Mouse (Mus musculus): ENCODE results near the gene Plppr3. TPM values are rescaled to one million over a fixed set of nuclear protein-coding genes. Genes with fewer than 3 reads are reported as not detected.
A peak's percentile ranks its signal among the peaks of the same experiment; 100 is the strongest.

The Plppr3 gene
- polyA plus RNA-seq, 1 experiment, result 5.4 TPM

GRCm38 (mm10) chr10:79853392-79853791 lies 21.0 kb downstream of the Plppr3 start:
- Histone ChIP-seq H3ac (ENCODE audit: control insufficient read depth, insufficient read length) (peak overlapping the region; percentile 83), H3K4me3 (peak overlapping the region; percentile 98), H3K36me3 (ENCODE audit: control insufficient read depth, insufficient read depth) (peaks cover 7% of the 10 kb centered on the region), H3K27me3 (ENCODE audit: control insufficient read depth, insufficient read depth, insufficient read length) (no peaks in the 10 kb centered on the region), H3K4me2 (ENCODE audit: low read depth) (peak overlapping the region; percentile 100), H3K79me2 (ENCODE audit: control insufficient read depth, insufficient read depth) (peaks cover 34% of the 10 kb centered on the region)
- TF ChIP-seq SRF (IDR thresholded peaks at IDR 0.05; ENCODE audit: control insufficient read depth, insufficient read length, low read depth), result no peak
- peak in 1 of 3 experiments; percentile 5 for TF ChIP-seq MYOG (IDR thresholded peaks at IDR 0.05; ENCODE audit: control insufficient read depth in 1 of 3, insufficient read depth in 1 of 3, insufficient read length in 2 of 3, low read depth in 2 of 3)
- TF ChIP-seq POLR2A (IDR thresholded peaks at IDR 0.05; ENCODE audit: insufficient read length, low read depth), result peak; percentile 68
- TF ChIP-seq POLR2AphosphoS2 (IDR thresholded peaks at IDR 0.05; ENCODE audit: insufficient read length, low read depth), result peak; percentile 74

GRCm38 (mm10) chr10:79852827-79853226 lies 21.6 kb downstream of the Plppr3 start:
- H3K4me3 ChIP-seq, result peak overlapping the region; percentile 98
- H3K79me2 ChIP-seq (ENCODE audit: control insufficient read depth, insufficient read depth), result peaks cover 28% of the 10 kb centered on the region
- no peaks in the 10 kb centered on the region for H3K27me3 ChIP-seq (ENCODE audit: control insufficient read depth, insufficient read depth, insufficient read length)
- H3K36me3 ChIP-seq (ENCODE audit: control insufficient read depth, insufficient read depth), result peaks cover 7% of the 10 kb centered on the region
- TF ChIP-seq TCF3 (IDR thresholded peaks at IDR 0.05; ENCODE audit: insufficient read length, low read depth) (no peak), MAX (IDR thresholded peaks at IDR 0.05; ENCODE audit: low read depth) (no peak)
- H3K4me2 ChIP-seq (ENCODE audit: low read depth), result peak overlapping the region; percentile 100
- H3ac ChIP-seq (ENCODE audit: control insufficient read depth, insufficient read length), result peak overlapping the region; percentile 83

GRCm38 (mm10) chr10:79852107-79852789 lies 22.2 kb downstream of the Plppr3 start:
- Histone ChIP-seq H3K4me2 (ENCODE audit: low read depth) (peak overlapping the region; percentile 100), H3ac (ENCODE audit: control insufficient read depth, insufficient read length) (no peak overlapping the region), H3K79me2 (ENCODE audit: control insufficient read depth, insufficient read depth) (peaks cover 22% of the 10 kb centered on the region), H3K27me3 (ENCODE audit: control insufficient read depth, insufficient read depth, insufficient read length) (no peaks in the 10 kb centered on the region), H3K36me3 (ENCODE audit: control insufficient read depth, insufficient read depth) (peaks cover 7% of the 10 kb centered on the region), H3K4me3 (peak overlapping the region; percentile 98)
- TF ChIP-seq TCF3 (IDR thresholded peaks at IDR 0.05; ENCODE audit: insufficient read length, low read depth) (no peak), POLR2AphosphoS2 (IDR thresholded peaks at IDR 0.05; ENCODE audit: insufficient read length, low read depth) (no peak), TCF12 (IDR thresholded peaks at IDR 0.05; ENCODE audit: insufficient read depth, poor library complexity, severe bottlenecking) (no peak), MYOD1 (IDR thresholded peaks at IDR 0.05; ENCODE audit: control insufficient read depth in 1 of 3, insufficient read length in 2 of 3, low read depth in 2 of 3) (no peak), SRF (IDR thresholded peaks at IDR 0.05; ENCODE audit: control insufficient read depth, insufficient read length, low read depth) (no peak), USF1 (IDR thresholded peaks at IDR 0.05; ENCODE audit: low read depth) (no peak), E2F4 (IDR thresholded peaks at IDR 0.05; ENCODE audit: insufficient read depth) (no peak), CEBPB (IDR thresholded peaks at IDR 0.05; ENCODE audit: insufficient read depth, poor library complexity, severe bottlenecking) (no peak), MAX (IDR thresholded peaks at IDR 0.05; ENCODE audit: low read depth) (no peak), POLR2A (IDR thresholded peaks at IDR 0.05; ENCODE audit: insufficient read length, low read depth) (no peak), REST (IDR thresholded peaks at IDR 0.05; ENCODE audit: insufficient read depth, insufficient read length) (no peak), MYOG (IDR thresholded peaks at IDR 0.05; ENCODE audit: control insufficient read depth in 1 of 3, insufficient read depth in 1 of 3, insufficient read length in 2 of 3, low read depth in 2 of 3) (no peak)

DNA sequence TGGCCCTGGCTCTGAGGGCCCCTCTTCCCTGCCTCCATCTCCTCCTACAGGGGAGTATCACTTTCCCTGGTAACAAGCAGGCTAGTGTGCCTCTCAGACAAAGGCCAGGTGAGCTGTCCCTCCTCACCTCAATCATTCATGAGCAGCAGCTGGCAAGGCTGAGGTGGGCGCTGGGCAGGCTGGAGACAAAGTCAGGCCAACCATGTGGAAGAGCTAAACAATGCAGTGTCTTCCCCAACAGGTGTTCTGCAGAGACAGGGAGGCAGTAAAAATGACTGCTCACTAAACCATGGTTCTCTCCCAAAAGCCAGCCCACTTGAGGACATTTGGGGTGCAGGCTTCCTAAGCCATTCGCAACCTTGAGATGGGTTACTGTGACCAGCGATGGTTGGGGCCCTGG lies 22.8 kb downstream of the Plppr3 start:
- Histone ChIP-seq H3K79me2 (ENCODE audit: control insufficient read depth, insufficient read depth) (peaks cover 16% of the 10 kb centered on the region), H3ac (ENCODE audit: control insufficient read depth, insufficient read length) (no peak overlapping the region), H3K27me3 (ENCODE audit: control insufficient read depth, insufficient read depth, insufficient read length) (no peaks in the 10 kb centered on the region), H3K36me3 (ENCODE audit: control insufficient read depth, insufficient read depth) (peaks cover 5% of the 10 kb centered on the region), H3K4me2 (ENCODE audit: low read depth) (peak overlapping the region; percentile 100), H3K4me3 (no peak overlapping the region)
- TF ChIP-seq E2F4 (IDR thresholded peaks at IDR 0.05; ENCODE audit: insufficient read depth), result no peak
- TF ChIP-seq MYOG (IDR thresholded peaks at IDR 0.05; ENCODE audit: control insufficient read depth in 1 of 3, insufficient read depth in 1 of 3, insufficient read length in 2 of 3, low read depth in 2 of 3), result peak in 1 of 3 experiments; percentile 60
- TF ChIP-seq MYOD1 (IDR thresholded peaks at IDR 0.05; ENCODE audit: control insufficient read depth in 1 of 3, insufficient read length in 2 of 3, low read depth in 2 of 3), result peak in 2 of 3 experiments; percentile 45 to 66
- TF ChIP-seq POLR2A (IDR thresholded peaks at IDR 0.05; ENCODE audit: insufficient read length, low read depth), result no peak

DNA sequence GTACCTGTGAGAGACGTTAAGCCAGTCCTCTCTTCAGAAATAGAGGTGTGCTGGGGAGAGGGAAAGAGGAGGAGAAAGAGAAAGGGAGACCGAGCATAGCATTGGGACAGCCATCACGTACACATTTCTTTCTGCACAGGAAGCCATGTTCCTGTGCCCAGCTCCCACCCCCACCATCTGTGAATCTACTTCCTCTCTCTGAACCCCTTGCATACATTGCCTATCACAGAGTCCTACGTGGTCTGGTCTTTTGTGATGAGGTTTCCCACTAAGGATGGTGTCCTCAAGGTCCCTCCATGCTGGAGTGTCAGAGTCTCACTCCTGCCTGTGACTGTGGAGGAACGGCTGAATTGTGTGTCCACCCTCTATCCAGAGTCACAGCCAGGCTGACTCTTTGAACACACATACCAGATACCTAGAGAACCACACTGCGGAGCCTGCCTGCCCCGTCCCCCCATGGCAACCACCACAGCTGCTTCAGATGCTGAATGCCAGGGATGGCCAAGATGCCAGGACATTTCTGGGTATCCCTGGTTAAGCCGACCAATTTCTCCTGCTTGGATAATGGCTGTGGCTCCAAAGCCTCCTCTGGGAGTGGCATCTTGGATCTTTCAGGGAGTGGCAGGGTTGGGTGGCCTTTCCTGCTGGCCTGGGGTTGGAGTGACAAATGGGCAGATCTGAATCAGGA lies 24.3 kb downstream of the Plppr3 start:
- H3K4me3 ChIP-seq, result no peak overlapping the region
- peak; percentile 53 for TF ChIP-seq TCF3 (IDR thresholded peaks at IDR 0.05; ENCODE audit: insufficient read length, low read depth)
- peak; percentile 28 for TF ChIP-seq POLR2A (IDR thresholded peaks at IDR 0.05; ENCODE audit: insufficient read length, low read depth)
- no peak for TF ChIP-seq SRF (IDR thresholded peaks at IDR 0.05; ENCODE audit: control insufficient read depth, insufficient read length, low read depth)
- no peak for TF ChIP-seq CEBPB (IDR thresholded peaks at IDR 0.05; ENCODE audit: insufficient read depth, poor library complexity, severe bottlenecking)
- peak; percentile 66 for TF ChIP-seq TCF12 (IDR thresholded peaks at IDR 0.05; ENCODE audit: insufficient read depth, poor library complexity, severe bottlenecking)
- TF ChIP-seq MYOG (IDR thresholded peaks at IDR 0.05; ENCODE audit: control insufficient read depth in 1 of 3, insufficient read depth in 1 of 3, insufficient read length in 2 of 3, low read depth in 2 of 3), result peak; percentile 77 to 98 (median 82)
- peak in 2 of 3 experiments; percentile 47 to 77 for TF ChIP-seq MYOD1 (IDR thresholded peaks at IDR 0.05; ENCODE audit: control insufficient read depth in 1 of 3, insufficient read length in 2 of 3, low read depth in 2 of 3)
- TF ChIP-seq MAX (IDR thresholded peaks at IDR 0.05; ENCODE audit: low read depth), result no peak
- no peak for TF ChIP-seq USF1 (IDR thresholded peaks at IDR 0.05; ENCODE audit: low read depth)
- no peak for TF ChIP-seq E2F4 (IDR thresholded peaks at IDR 0.05; ENCODE audit: insufficient read depth)
- no peak overlapping the region for H3ac ChIP-seq (ENCODE audit: control insufficient read depth, insufficient read length)
- H3K4me2 ChIP-seq (ENCODE audit: low read depth), result peak overlapping the region; percentile 43
- no peaks in the 10 kb centered on the region for H3K27me3 ChIP-seq (ENCODE audit: control insufficient read depth, insufficient read depth, insufficient read length)
- peaks cover under 1% of the 10 kb centered on the region for H3K79me2 ChIP-seq (ENCODE audit: control insufficient read depth, insufficient read depth)
- no peaks in the 10 kb centered on the region for H3K36me3 ChIP-seq (ENCODE audit: control insufficient read depth, insufficient read depth)

Measured in myocyte (in vitro differentiated cells).